Comparison of ENCODE assay signal across 10 mouse cellular contexts in genomic region chr6:52175864-52176263, GRCm38 (mm10). TPM values are rescaled to one million over a fixed set of nuclear protein-coding genes. Genes with fewer than 3 reads are reported as not detected.
DNase-seq lines count a peak whose midpoint lies in the region; TF ChIP-seq lines count a peak whose summit lies in the region.
"Had no signal": no experiment of that assay in that cellular context is flagged by ENCODE, and none has a peak within 500 bp of the region (broad histone marks: within the 10 kb centered on the region; RNA-seq: fewer than 3 reads in every experiment).

No protein-coding gene starts in this region.

- no peak for TF ChIP-seq CTCF in embryonic fibroblast, embryonic 13.5 days (IDR thresholded peaks at IDR 0.05; ENCODE audit: borderline replicate concordance, insufficient read depth, low read length)
- no peak for TF ChIP-seq CTCF in cerebellum, adult 2 months (IDR thresholded peaks at IDR 0.05; ENCODE audit: borderline replicate concordance, insufficient read depth, low read depth, low read length)

- H3K4me1 ChIP-seq in heart, embryonic 10.5 days: peaks cover 34% of the 10 kb centered on the region
- peaks cover 8% of the 10 kb centered on the region for H3K4me1 ChIP-seq in embryonic fibroblast, embryonic 13.5 days (ENCODE audit: control insufficient read depth, insufficient read depth, low read length)
- no peaks in the 10 kb centered on the region for H3K4me1 ChIP-seq in cerebellum, adult 2 months (ENCODE audit: control insufficient read depth, insufficient read depth, low read length)

- H3K9me3 ChIP-seq in heart, embryonic 10.5 days: no peaks in the 10 kb centered on the region

- peak overlapping the region; percentile 87 for H3K27ac ChIP-seq in heart, embryonic 10.5 days
- H3K27ac ChIP-seq in embryonic fibroblast, embryonic 13.5 days (ENCODE audit: insufficient read depth, low read length): peak overlapping the region; percentile 81
- H3K27ac ChIP-seq in cerebellum, adult 2 months (ENCODE audit: insufficient read depth, low read length): no peak overlapping the region

- H3K27me3 ChIP-seq in heart, embryonic 10.5 days (ENCODE audit: insufficient read depth, poor library complexity, severe bottlenecking): peaks cover 100% of the 10 kb centered on the region
- H3K27me3 ChIP-seq in cerebellum, adult 2 months (ENCODE audit: control insufficient read depth, insufficient read depth, low read length): peaks cover 11% of the 10 kb centered on the region; the same call in 1 of the 2 replicates
- H3K27me3 ChIP-seq: CH12.LX had no signal

- WGBS in heart, embryonic 10.5 days: 0% methylated on average over 7 of the region's 35 CpGs
- under 1% methylated on average over 16 of the region's 35 CpGs for WGBS in cerebellum, adult 2 months

- H3K4me3 ChIP-seq in heart, embryonic 10.5 days: peak overlapping the region; percentile 62
- peak overlapping the region; percentile 48 for H3K4me3 ChIP-seq in embryonic fibroblast, embryonic 13.5 days (ENCODE audit: insufficient read depth, low read length)
- no peak overlapping the region for H3K4me3 ChIP-seq in cerebellum, adult 2 months (replicated peaks; ENCODE audit: insufficient read depth, low read depth, low read length)

- DNase-seq in heart, embryonic 10.5 days (ENCODE audit: low spot score): peak; percentile 73
- DNase-seq in heart, postnatal 14 days: no peak
- DNase-seq in kidney, postnatal 14 days: peak; percentile 76
- DNase-seq in neural tube, embryonic 10.5 days (ENCODE audit: extremely low spot score, low spot score): peak; percentile 84
- DNase-seq in urinary bladder, postnatal 10 days (ENCODE audit: low spot score): no peak
- no peak for DNase-seq in left cerebral cortex, postnatal 36 days (ENCODE audit: low spot score in 2 of 2)
- no peak for DNase-seq in cerebellum, adult 2 months

- intact Hi-C loops in heart, postnatal 14 days (cut with DNase I): no loop called here
- intact Hi-C loops in left cerebral cortex, postnatal 36 days (cut with DNase I): no loop called here

- TF ChIP-seq POLR2A in embryonic fibroblast, embryonic 13.5 days (IDR thresholded peaks at IDR 0.05; ENCODE audit: low read depth, low read length): no peak
- TF ChIP-seq POLR2A in cerebellum, adult 2 months (IDR thresholded peaks at IDR 0.05; ENCODE audit: borderline replicate concordance, insufficient read depth, low read length): no peak

- H3K36me3 ChIP-seq in heart, embryonic 10.5 days: no peaks in the 10 kb centered on the region

RNA-seq across cellular contexts. Expression of gene 5730596B20Rik, which starts 1.4 kb away (rescaled TPM):
- 0.07 and 1.5 TPM in 2 replicates for polyA plus RNA-seq in heart, embryonic 10.5 days (2016; fragmentation: Nextera tagmentation; extraction: Ambion mirVana)
- under 1 TPM; 0.17 to 0.20 TPM for total RNA-seq in heart, postnatal 14 days (2021)
- 0.23 TPM in 1 of 2 replicates, not detected in the other for polyA plus RNA-seq in embryonic fibroblast, embryonic 13.5 days (2011; ENCODE audit: insufficient read length, low read depth, missing spikeins)
- not detected for total RNA-seq in left cerebral cortex, postnatal 36 days (2021)
- 0.16 and 0.18 TPM in 2 replicates for polyA plus RNA-seq in cerebellum, adult 2 months (2012; rRNA removed)
- total RNA-seq: CH12.LX; left cerebral cortex, postnatal 10 days had no signal

RNA-seq across cellular contexts. Expression of gene Hoxa2, which starts 11.2 kb away (rescaled TPM):
- polyA plus RNA-seq in heart, embryonic 10.5 days (2016; fragmentation: Nextera tagmentation; extraction: Ambion mirVana): 4.3 and 10.3 TPM in 2 replicates
- under 1 TPM; 0.24 to 0.76 TPM for total RNA-seq in heart, postnatal 14 days (2021)
- 4.3 and 4.8 TPM in 2 replicates for polyA plus RNA-seq in embryonic fibroblast, embryonic 13.5 days (2011; ENCODE audit: insufficient read length, low read depth, missing spikeins)
- total RNA-seq in left cerebral cortex, postnatal 36 days (2021): not detected
- 1.8 and 2.8 TPM in 2 replicates for polyA plus RNA-seq in cerebellum, adult 2 months (2012; rRNA removed)
- total RNA-seq: CH12.LX; left cerebral cortex, postnatal 10 days had no signal

RNA-seq across cellular contexts. Expression of gene Hoxa4, which starts 15.7 kb away (rescaled TPM):
- 0.17 and 1.4 TPM in 2 replicates for polyA plus RNA-seq in heart, embryonic 10.5 days (2016; fragmentation: Nextera tagmentation; extraction: Ambion mirVana)
- under 1 TPM; 0.44 to 0.62 TPM for total RNA-seq in heart, postnatal 14 days (2021)
- polyA plus RNA-seq in embryonic fibroblast, embryonic 13.5 days (2011; ENCODE audit: insufficient read length, low read depth, missing spikeins): 3.0 and 4.2 TPM in 2 replicates
- not detected for total RNA-seq in left cerebral cortex, postnatal 36 days (2021)
- polyA plus RNA-seq in cerebellum, adult 2 months (2012; rRNA removed): 4.1 and 5.1 TPM in 2 replicates
- total RNA-seq: CH12.LX; left cerebral cortex, postnatal 10 days had no signal

RNA-seq across cellular contexts. Expression of gene Hoxa1, which starts 17.7 kb away (rescaled TPM):
- 1.00 and 4.1 TPM in 2 replicates for polyA plus RNA-seq in heart, embryonic 10.5 days (2016; fragmentation: Nextera tagmentation; extraction: Ambion mirVana)
- total RNA-seq in heart, postnatal 14 days (2021): under 1 TPM; 0.15 to 0.22 TPM
- 2.4 and 3.0 TPM in 2 replicates for polyA plus RNA-seq in embryonic fibroblast, embryonic 13.5 days (2011; ENCODE audit: insufficient read length, low read depth, missing spikeins)
- not detected for total RNA-seq in left cerebral cortex, postnatal 36 days (2021)
- 0.65 and 0.80 TPM in 2 replicates for polyA plus RNA-seq in cerebellum, adult 2 months (2012; rRNA removed)
- total RNA-seq: left cerebral cortex, postnatal 10 days had no signal

RNA-seq across cellular contexts. Expression of gene Hoxa5, which starts 28.5 kb away (rescaled TPM):
- 0.58 and 6.0 TPM in 2 replicates for polyA plus RNA-seq in heart, embryonic 10.5 days (2016; fragmentation: Nextera tagmentation; extraction: Ambion mirVana)
- 1 to 10 TPM; 1.4 to 2.1 TPM for total RNA-seq in heart, postnatal 14 days (2021)
- polyA plus RNA-seq in embryonic fibroblast, embryonic 13.5 days (2011; ENCODE audit: insufficient read length, low read depth, missing spikeins): 11.9 and 18.6 TPM in 2 replicates
- not detected for total RNA-seq in left cerebral cortex, postnatal 36 days (2021)
- 4.6 and 6.0 TPM in 2 replicates for polyA plus RNA-seq in cerebellum, adult 2 months (2012; rRNA removed)
- total RNA-seq: left cerebral cortex, postnatal 10 days had no signal

Comparison
In these comparisons a context has a peak if more than half of its experiments do, and no peak if none do; other contexts are left out.
1. DNase-seq: peak in heart, embryonic 10.5 days (single experiment), kidney, postnatal 14 days (single experiment) and neural tube, embryonic 10.5 days (single experiment); none in heart, postnatal 14 days (0 of 2), urinary bladder, postnatal 10 days (single experiment), left cerebral cortex, postnatal 36 days (0 of 2) and cerebellum, adult 2 months (0 of 2).